Comparison of ENCODE assay signal across 1 mouse cellular context in genomic region chr3:137775076-137775849, GRCm38 (mm10).
TF ChIP-seq lines count a peak whose summit lies in the region.

No protein-coding gene starts in this region.

TF ChIP-seq in MEL, 35 proteins besides CTCF, POLR2A, EP300 and RAD21 (continued from another document):
- no peak for TF ChIP-seq JUND (IDR thresholded peaks at IDR 0.05; ENCODE audit: low read depth, low read length)
- TF ChIP-seq KAT2A (conservative IDR thresholded peaks at IDR 0.05; ENCODE audit: low read depth, low read length): no peak
